Mouse (Mus musculus) embryonic facial prominence, embryonic 10.5 days (tissue): Measurements from ENCODE around the gene Tmprss9. TPM values are rescaled to one million over a fixed set of nuclear protein-coding genes. Genes with fewer than 3 reads are reported as not detected.

Experiments
- DNase-seq: peaks from one replicate; pipeline ENCODE4 v3.0.0-alpha.2; 2017; ENCODE audit warnings: low spot score
- H3K27ac ChIP-seq: fragments of 300-500 bp; sonication (generic); replicated peaks from 2 replicates; pipeline ENCODE4 v1.5.1; 2016; ENCODE audit warnings: mild to moderate bottlenecking
- H3K27me3 ChIP-seq: fragments of 300-500 bp; sonication (generic); replicated peaks from 2 replicates; pipeline ENCODE4 v1.6.1; 2016; ENCODE audit warnings: low read depth, mild to moderate bottlenecking; ENCODE audit not compliant: poor library complexity, severe bottlenecking
- H3K36me3 ChIP-seq: fragments of 300-500 bp; sonication (generic); replicated peaks from 2 replicates; pipeline ENCODE4 v1.6.1; 2016; ENCODE audit warnings: mild to moderate bottlenecking, moderate library complexity
- H3K4me1 ChIP-seq: fragments of 300-500 bp; sonication (generic); 2 replicates; pipeline ENCODE4 v1.6.1; 2016
- H3K4me3 ChIP-seq: fragments of 300-500 bp; sonication (generic); 2 replicates; pipeline ENCODE4 v1.5.1; 2016; ENCODE audit warnings: mild to moderate bottlenecking, moderate library complexity
- H3K9me3 ChIP-seq: fragments of 300-500 bp; sonication (generic); 2 replicates; pipeline ENCODE4 v1.6.1; 2016; ENCODE audit warnings: mild to moderate bottlenecking
- WGBS: fragments of 180-500 bp; shearing (Covaris S2); methylation state at CpG from one replicate; pipeline ENCODE4 v1.1.7; 2016; 5-methylcytosine and 5-hydroxymethylcytosine counted together
- polyA plus RNA-seq: library from polyadenylated mRNA; unstranded; fragments of >200 nt; fragmentation: Nextera tagmentation; extraction: Ambion mirVana; gene quantifications from 2 replicates; pipeline ENCODE4 v1.2.1, GENCODE M21; 2016

Tmprss9 gene
- polyA plus RNA-seq, 1 experiment from 2014 or later = 0.06 TPM

- H3K9me3 ChIP-seq = no peaks in the 10 kb centered on the region
- H3K4me1 ChIP-seq = peaks cover 5% of the 10 kb centered on the region
- H3K27me3 ChIP-seq = peaks cover 8% of the 10 kb centered on the region; the same call in 1 of the 2 replicates
- DNase-seq = peak; percentile 58
- H3K36me3 ChIP-seq = no peaks in the 10 kb centered on the region
- no peak overlapping the region for H3K4me3 ChIP-seq
- no peak overlapping the region for H3K27ac ChIP-seq
- WGBS = 28% methylated on average over 5 of the region's 5 CpGs
Measured at GRCm38 (mm10) chr10:80876028-80876427, 4.4 kb downstream of the Tmprss9 start.

DNA sequence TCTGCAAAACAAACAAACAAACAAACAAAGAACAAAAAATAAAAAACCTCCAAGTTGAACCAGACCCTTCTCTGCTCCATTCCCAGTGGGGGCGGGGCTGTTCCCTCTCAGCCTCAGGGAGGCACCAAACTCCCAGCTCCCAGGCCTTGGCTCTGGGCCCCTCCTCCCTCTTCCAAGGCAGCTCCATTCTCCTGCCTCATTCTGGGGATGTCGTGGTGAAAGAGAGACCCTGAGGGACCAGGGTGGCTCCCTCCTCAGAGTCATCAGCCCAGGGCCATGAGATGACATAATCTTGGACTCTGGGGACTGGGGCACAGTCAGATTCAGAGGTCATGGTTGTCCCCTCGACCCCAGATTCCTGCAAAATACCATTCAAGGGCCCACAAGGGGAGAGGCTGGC lies 4.9 kb downstream of the Tmprss9 start:
- Histone ChIP-seq H3K9me3 (no peaks in the 10 kb centered on the region), H3K27ac (no peak overlapping the region), H3K36me3 (no peaks in the 10 kb centered on the region), H3K4me3 (no peak overlapping the region), H3K4me1 (peaks cover 5% of the 10 kb centered on the region), H3K27me3 (peaks cover 3% of the 10 kb centered on the region; the same call in 1 of the 2 replicates)
- no peak for DNase-seq
- WGBS = 24% methylated on average over 3 of the region's 3 CpGs

DNA sequence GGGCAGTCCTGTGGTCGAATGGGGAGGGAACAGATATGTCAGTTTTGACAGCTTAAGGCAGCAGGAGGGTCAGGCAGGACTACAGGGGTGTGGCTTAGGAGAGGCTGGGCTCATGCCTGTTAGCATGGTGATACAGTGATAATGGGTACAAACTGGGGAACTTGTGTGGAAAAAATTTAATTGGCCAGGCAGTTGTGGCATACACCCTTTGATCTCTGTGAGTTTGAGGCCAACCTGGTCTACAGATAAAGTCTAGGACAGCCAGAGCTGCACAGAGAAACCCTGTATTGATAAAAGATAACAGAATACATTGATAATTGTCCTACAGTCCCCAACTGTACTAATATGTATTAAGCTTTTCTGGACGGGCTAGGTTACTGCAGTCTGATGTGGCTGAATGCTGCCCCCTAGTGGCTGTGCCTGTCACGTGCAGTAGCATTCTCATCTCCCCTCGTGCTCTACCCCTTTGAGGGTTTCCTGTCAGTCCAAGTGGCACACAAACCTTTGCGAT lies 8.5 kb downstream of the Tmprss9 start:
- H3K4me3 ChIP-seq = no peak overlapping the region
- WGBS = 20% methylated on average over 5 of the region's 5 CpGs

DNA sequence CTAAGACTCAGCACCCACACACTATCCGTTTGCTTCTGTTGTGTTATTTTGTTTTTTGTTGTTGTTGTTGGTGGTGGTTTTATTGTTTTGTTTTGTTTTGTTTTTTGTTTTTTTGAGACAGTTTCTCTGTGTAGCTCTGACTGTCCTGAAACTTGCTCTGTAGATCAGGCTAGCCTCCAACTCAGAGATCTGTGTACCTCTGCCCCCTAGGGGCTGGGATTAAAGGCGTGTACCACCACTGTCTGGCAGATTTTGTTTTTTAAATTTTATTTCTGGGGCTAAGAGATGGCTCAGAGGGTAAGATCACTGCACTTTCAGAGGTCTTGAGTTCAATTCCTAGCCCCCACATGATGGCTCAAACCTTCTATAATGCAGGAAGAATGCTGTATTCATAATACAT lies 9.3 kb downstream of the Tmprss9 start:
- no peak overlapping the region for H3K4me3 ChIP-seq
- no peaks in the 10 kb centered on the region for H3K27me3 ChIP-seq
- H3K4me1 ChIP-seq = peaks cover 5% of the 10 kb centered on the region
- no peak overlapping the region for H3K27ac ChIP-seq
- H3K36me3 ChIP-seq = no peaks in the 10 kb centered on the region
- no peak for DNase-seq
- WGBS = 74% methylated on average over 2 of the region's 2 CpGs
- H3K9me3 ChIP-seq = no peaks in the 10 kb centered on the region

More for the DNA sequence above, 8.5 kb downstream of the Tmprss9 start:
- Histone ChIP-seq H3K27me3 (no peaks in the 10 kb centered on the region), H3K4me1 (peaks cover 5% of the 10 kb centered on the region), H3K9me3 (no peaks in the 10 kb centered on the region), H3K36me3 (no peaks in the 10 kb centered on the region), H3K27ac (no peak overlapping the region)
- DNase-seq = peak; percentile 77

DNA sequence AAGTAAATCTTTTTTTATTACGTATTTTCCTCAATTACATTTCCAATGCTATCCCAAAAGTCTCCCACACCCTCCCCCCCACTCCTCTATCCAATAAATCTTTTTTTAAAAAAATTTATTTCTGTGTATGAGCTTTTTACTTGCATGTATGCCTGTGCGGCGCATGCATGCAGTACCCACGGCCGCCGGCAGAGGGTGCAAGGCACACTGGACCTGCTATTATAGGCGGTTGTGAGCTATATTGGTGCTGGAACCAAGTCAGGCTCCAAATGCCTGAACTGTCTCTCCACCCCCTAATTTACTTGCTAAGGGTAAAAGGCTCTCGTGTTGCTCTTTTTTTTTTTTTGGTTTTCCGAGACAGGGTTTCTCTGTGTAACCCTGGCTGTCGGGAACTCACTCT lies 9.7 kb downstream of the Tmprss9 start:
- no peak overlapping the region for H3K27ac ChIP-seq
- 26% methylated on average over 10 of the region's 10 CpGs for WGBS
- peaks cover 5% of the 10 kb centered on the region for H3K4me1 ChIP-seq
- H3K4me3 ChIP-seq = no peak overlapping the region
- H3K9me3 ChIP-seq = no peaks in the 10 kb centered on the region
- H3K36me3 ChIP-seq = no peaks in the 10 kb centered on the region
- peak; percentile 84 for DNase-seq
- H3K27me3 ChIP-seq = no peaks in the 10 kb centered on the region

DNA sequence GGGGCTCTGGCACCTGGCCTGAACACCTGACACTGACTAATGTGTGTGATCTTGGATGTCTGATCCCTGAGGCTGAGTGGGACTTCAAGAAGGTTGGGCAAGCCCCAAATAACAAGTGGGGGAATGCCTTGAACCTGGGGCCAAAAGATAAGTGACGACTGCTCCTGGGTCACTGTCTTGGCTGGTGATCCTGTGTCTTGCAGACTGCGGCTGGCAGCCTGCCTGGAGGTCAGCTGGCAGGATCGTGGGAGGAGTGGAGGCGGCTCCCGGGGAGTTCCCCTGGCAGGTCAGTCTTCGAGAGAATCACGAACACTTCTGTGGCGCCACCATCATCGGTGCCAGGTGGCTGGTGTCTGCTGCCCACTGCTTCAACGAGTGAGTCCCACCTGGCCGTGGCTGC lies 15.5 kb downstream of the Tmprss9 start:
- H3K4me1 ChIP-seq = no peaks in the 10 kb centered on the region
- WGBS = 83% methylated on average over 11 of the region's 11 CpGs

DNA sequence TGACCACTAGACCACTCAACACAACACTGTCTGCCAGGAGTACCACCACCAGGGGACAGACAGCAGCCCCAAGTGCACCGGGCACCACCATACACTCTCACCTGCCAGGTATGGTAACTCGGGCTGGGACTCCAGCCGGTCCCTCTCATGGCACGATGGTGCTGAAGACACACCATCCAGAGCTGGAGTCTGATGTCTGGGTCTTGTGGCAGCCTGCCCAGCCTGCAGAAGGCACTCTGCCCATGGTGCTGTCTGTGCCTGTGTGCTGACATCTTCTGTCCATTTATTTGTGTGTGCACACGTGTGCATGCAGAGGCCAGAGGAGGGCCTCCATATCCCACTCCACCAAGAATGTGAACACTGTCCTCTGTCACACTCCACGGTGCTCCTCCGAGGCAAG lies 23.5 kb downstream of the Tmprss9 start:
- Histone ChIP-seq H3K4me3 (no peak overlapping the region), H3K9me3 (peaks cover 14% of the 10 kb centered on the region), H3K27me3 (peaks cover 15% of the 10 kb centered on the region), H3K27ac (no peak overlapping the region), H3K4me1 (peaks cover 27% of the 10 kb centered on the region), H3K36me3 (peaks cover 28% of the 10 kb centered on the region)
- DNase-seq = no peak
- 87% methylated on average over 7 of the region's 7 CpGs for WGBS

More for the DNA sequence above, 15.5 kb downstream of the Tmprss9 start:
- Histone ChIP-seq H3K9me3 (peaks cover 5% of the 10 kb centered on the region; the same call in 1 of the 2 replicates), H3K4me3 (no peak overlapping the region), H3K27ac (no peak overlapping the region), H3K36me3 (no peaks in the 10 kb centered on the region), H3K27me3 (peaks cover 37% of the 10 kb centered on the region)
- no peak for DNase-seq

DNA sequence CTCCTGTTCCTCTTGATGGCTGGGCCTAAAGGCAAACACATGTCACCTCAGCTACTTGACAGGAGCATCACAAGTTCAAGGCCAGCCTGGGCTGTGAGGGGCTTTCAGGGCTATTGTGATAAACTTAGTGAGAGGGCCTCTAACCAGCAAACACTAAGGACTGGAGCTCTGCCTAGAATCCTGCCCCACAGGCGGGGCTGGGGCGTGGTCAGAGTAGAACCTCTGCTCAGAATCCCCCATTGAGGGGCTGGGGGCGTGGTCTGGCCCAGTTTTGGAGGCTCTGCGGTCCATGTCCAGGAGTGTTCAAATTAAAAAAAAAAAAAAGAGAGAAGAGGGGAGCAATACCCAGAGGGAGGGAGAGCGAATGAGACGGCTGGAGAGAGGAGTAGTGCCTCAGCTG lies 24.0 kb downstream of the Tmprss9 start:
- peaks cover 9% of the 10 kb centered on the region for H3K27me3 ChIP-seq
- H3K9me3 ChIP-seq = peaks cover 14% of the 10 kb centered on the region
- 84% methylated on average over 6 of the region's 6 CpGs for WGBS
- H3K4me3 ChIP-seq = no peak overlapping the region
- no peak overlapping the region for H3K27ac ChIP-seq
- no peak for DNase-seq
- peaks cover 27% of the 10 kb centered on the region for H3K4me1 ChIP-seq
- peaks cover 28% of the 10 kb centered on the region for H3K36me3 ChIP-seq

DNA sequence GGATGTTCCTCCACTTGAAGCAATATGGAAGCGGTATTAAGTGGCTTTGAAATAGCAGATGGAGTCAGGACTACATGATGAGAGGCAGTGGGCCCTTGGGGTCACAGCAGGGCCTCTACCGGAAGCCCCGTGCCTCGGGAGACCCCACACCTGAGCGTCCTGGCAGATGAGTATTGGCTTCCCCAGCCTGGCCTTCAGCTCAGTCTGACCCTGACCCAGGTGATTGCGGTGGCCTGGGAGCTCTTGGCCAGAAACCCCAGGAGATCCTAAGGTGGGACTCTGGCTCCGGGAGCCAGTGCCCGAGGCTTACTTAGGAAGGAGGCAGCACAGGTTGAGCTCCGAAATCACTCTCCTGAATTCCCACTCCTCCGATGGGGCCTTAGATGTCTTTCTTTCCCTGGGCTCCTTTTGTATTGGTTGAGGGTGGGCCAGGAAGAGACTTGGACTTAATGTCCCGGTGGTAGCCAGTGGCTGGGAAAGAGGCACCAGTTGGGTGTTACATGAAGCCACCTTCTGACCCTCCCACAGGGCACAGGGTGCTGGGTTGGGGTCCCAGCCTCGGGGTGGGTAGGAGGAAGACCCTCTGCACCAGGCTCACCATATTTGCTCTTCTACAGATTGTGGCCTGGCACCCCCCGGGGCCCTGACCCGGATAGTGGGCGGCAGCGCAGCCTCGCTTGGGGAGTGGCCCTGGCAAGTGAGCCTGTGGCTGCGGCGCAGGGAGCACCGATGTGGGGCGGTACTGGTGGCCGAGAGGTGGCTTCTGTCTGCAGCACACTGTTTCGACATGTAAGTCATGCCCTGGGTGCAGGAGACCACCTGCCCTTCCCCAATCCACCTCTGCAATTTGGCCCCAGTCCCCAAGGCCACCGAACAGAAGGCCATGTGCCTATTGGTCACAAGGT lies 25.2 kb downstream of the Tmprss9 start:
- H3K27ac ChIP-seq = no peak overlapping the region
- H3K27me3 ChIP-seq = peaks cover 8% of the 10 kb centered on the region; the same call in 1 of the 2 replicates
- peaks cover 33% of the 10 kb centered on the region for H3K36me3 ChIP-seq
- peaks cover 12% of the 10 kb centered on the region for H3K9me3 ChIP-seq
- peaks cover 31% of the 10 kb centered on the region for H3K4me1 ChIP-seq
- DNase-seq = no peak
- 75% methylated on average over 24 of the region's 24 CpGs for WGBS
- H3K4me3 ChIP-seq = peak overlapping the region; percentile 14; the same call in 1 of the 2 replicates

- peak; percentile 49 for DNase-seq
- 38% methylated on average over 41 of the region's 41 CpGs for WGBS
- H3K4me3 ChIP-seq = peak overlapping the region; percentile 36
- peaks cover under 1% of the 10 kb centered on the region; the same call in 1 of the 2 replicates for H3K9me3 ChIP-seq
- no peak overlapping the region for H3K27ac ChIP-seq
- peaks cover 31% of the 10 kb centered on the region for H3K4me1 ChIP-seq
- H3K36me3 ChIP-seq = peaks cover 45% of the 10 kb centered on the region
- peaks cover 8% of the 10 kb centered on the region; the same call in 1 of the 2 replicates for H3K27me3 ChIP-seq
Measured at GRCm38 (mm10) chr10:80897861-80898510, 26.3 kb downstream of the Tmprss9 start.

- H3K4me3 ChIP-seq = peak overlapping the region; percentile 94
- H3K27me3 ChIP-seq = peaks cover 8% of the 10 kb centered on the region; the same call in 1 of the 2 replicates
- H3K36me3 ChIP-seq = peaks cover 55% of the 10 kb centered on the region
- WGBS = 89% methylated on average over 8 of the region's 8 CpGs
- H3K9me3 ChIP-seq = no peaks in the 10 kb centered on the region
- no peak for DNase-seq
- H3K4me1 ChIP-seq = peaks cover 31% of the 10 kb centered on the region
- H3K27ac ChIP-seq = no peak overlapping the region
Measured at GRCm38 (mm10) chr10:80899074-80899473, 27.4 kb downstream of the Tmprss9 start.

- Histone ChIP-seq H3K4me3 (peak overlapping the region; percentile 94), H3K27ac (peak overlapping the region; percentile 93), H3K9me3 (no peaks in the 10 kb centered on the region), H3K27me3 (peaks cover 8% of the 10 kb centered on the region; the same call in 1 of the 2 replicates), H3K4me1 (peaks cover 31% of the 10 kb centered on the region), H3K36me3 (peaks cover 62% of the 10 kb centered on the region)
- no peak for DNase-seq
- 14% methylated on average over 25 of the region's 25 CpGs for WGBS
Measured at GRCm38 (mm10) chr10:80899591-80900317, 28.1 kb downstream of the Tmprss9 start.
